Mouse (Mus musculus) adipocyte (in vitro differentiated cells): ENCODE data around the gene 4930555G01Rik.
"Not testable (repeated sequence)": the region's sequence is repeated elsewhere in the genome, so short reads cannot be mapped to it uniquely, and the experiment has no call there.

ENCODE experiments used
- DNase-seq: peaks from one replicate; pipeline ENCODE4 v3.0.0-alpha.2; 2016; ENCODE audit warnings: low spot score

Gene 4930555G01Rik

DNA sequence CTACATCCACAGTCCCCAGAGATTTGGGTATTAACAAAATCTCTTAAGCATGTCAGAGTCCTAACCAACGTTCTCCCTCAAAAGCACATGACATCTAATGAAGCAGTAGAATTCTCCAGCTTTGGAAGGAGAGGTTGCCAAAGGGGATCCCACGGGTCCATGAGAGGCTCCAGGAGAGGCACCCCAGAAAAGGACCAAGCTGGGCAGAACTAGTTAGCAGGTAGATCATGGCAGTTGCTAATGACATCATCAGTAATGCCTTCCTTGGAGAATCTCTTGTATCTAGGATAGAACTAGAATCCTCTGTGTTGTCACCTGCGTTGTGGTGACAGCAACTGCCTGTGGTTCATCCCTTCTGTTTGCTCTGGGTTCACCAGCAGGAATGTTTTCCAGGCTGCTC is at the start of gene 4930555G01Rik:
Gene 4930555G01Rik (plus strand): TSS at position 301 of the 400 bp plus-strand sequence.
- DNase-seq = not testable (repeated sequence)

- DNase-seq = not testable (repeated sequence)
These were observed 34.8 kb upstream of the 4930555G01Rik start, which contains the start of gene Gm3298 for GRCm38 (mm10) chr14:5015591-5015990. Gm3298 (plus strand) TSS chr14:5015891.

DNA sequence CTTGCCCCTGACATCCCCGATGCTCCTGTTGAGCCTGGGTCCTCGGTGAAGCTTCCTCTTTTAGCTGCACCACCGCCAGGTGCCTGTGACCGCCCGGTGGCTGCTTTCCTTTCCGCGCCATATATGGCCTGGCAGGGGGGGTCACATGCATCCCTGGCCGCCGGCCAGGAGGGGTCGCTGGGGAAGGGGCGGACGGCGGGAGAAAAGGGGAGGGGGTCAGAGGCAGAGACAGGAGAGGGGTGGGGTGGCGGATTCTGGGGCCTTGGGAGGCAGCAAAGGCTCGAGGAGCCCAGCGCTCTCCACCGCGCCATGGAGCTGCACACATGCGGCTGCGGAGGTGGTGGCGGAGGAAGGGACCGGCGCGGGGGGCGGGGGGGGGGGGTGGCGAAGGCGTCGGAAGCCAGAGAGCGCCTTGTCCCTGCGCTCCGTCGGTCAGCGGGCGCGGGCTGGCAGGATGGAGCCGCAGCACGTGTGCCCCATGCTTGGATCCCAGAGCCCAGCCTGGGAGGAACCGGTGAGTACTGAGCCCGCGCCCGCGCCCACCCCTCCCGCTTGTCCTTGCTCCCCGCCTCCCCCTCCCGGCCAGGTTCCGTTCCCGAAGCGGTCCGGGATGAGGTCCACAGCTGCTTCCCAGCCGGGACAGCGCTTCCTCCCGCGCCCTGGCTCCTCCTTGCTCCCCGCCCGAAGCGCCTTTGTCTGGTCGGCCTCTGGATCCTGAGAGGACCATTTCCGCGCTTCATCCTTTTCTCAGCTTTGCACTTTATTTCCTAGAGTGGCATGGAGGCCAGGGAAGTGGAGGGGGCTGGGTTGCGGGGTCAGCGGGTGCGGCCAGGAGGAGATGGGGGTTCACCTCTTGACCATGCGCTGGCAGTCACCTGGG is 20.4 kb downstream of the 4930555G01Rik start, which contains the start of gene Gm8281:
Gene Gm8281 (plus strand): TSS at position 430 of the 880 bp plus-strand sequence.
- not testable (repeated sequence) for DNase-seq
